Mouse (Mus musculus) midbrain, embryonic 13.5 days (tissue): Measurements from ENCODE around the gene Nf2. TPM values are rescaled to one million over a fixed set of nuclear protein-coding genes. Genes with fewer than 3 reads are reported as not detected.

Experiments used
- ATAC-seq: fragments of 200-750 bp; cut with Nextera tagmentation; 2 replicates; pipeline ENCODE4 v1.8.0; 2017; ENCODE audit warnings: mild to moderate bottlenecking, moderate TSS enrichment, moderate library complexity
- H3K27ac ChIP-seq: fragments of 300-500 bp; sonication (generic); 2 replicates; pipeline ENCODE4 v1.5.1; 2015; ENCODE audit warnings: inconsistent platforms, mild to moderate bottlenecking, moderate library complexity
- H3K27me3 ChIP-seq: fragments of 300-500 bp; sonication (generic); 2 replicates; pipeline ENCODE4 v1.6.1; 2015; ENCODE audit warnings: mild to moderate bottlenecking, inconsistent platforms
- H3K36me3 ChIP-seq: fragments of 300-500 bp; sonication (generic); 2 replicates; pipeline ENCODE4 v1.6.1; 2015; ENCODE audit warnings: mild to moderate bottlenecking, inconsistent platforms
- H3K4me1 ChIP-seq: fragments of 300-500 bp; sonication (generic); replicated peaks from 2 replicates; pipeline ENCODE4 v1.6.1; 2015; ENCODE audit warnings: inconsistent platforms
- H3K4me2 ChIP-seq: fragments of 300-500 bp; sonication (generic); replicated peaks from 2 replicates; pipeline ENCODE4 v1.6.1; 2015; ENCODE audit warnings: moderate library complexity, mild to moderate bottlenecking, inconsistent platforms
- H3K4me3 ChIP-seq: fragments of 300-500 bp; sonication (generic); replicated peaks from 2 replicates; pipeline ENCODE4 v1.5.1; 2015; ENCODE audit warnings: mild to moderate bottlenecking, inconsistent platforms
- H3K9ac ChIP-seq: fragments of 300-500 bp; sonication (generic); replicated peaks from 2 replicates; pipeline ENCODE4 v1.6.1; 2015; ENCODE audit warnings: mild to moderate bottlenecking, inconsistent platforms
- H3K9me3 ChIP-seq: fragments of 300-500 bp; sonication (generic); 2 replicates; pipeline ENCODE4 v1.6.1; 2016; ENCODE audit warnings: mild to moderate bottlenecking, inconsistent platforms
- WGBS: fragments of 180-500 bp; shearing (Covaris S2); methylation state at CpG from one replicate; pipeline ENCODE4 v1.1.7; 2015; 5-methylcytosine and 5-hydroxymethylcytosine counted together
- polyA plus RNA-seq: library from polyadenylated mRNA; unstranded; fragments of >200 nt; fragmentation: Nextera tagmentation; extraction: Ambion mirVana; gene quantifications from 2 replicates; pipeline ENCODE4 v1.2.1, GENCODE M21; 2015

Gene Nf2
- polyA plus RNA-seq, 1 experiment from 2014 or later = 61.3 TPM

- WGBS = 78% methylated on average over 11 of the region's 11 CpGs
Observed at GRCm38 (mm10) chr11:4756984-4757788, 92.2 kb downstream of the Nf2 start.

GRCm38 (mm10) chr11:4756460-4756859, 92.9 kb downstream of the Nf2 start:
- no peaks in the 10 kb centered on the region for H3K27me3 ChIP-seq
- ATAC-seq = no peak
- no peaks in the 10 kb centered on the region for H3K9me3 ChIP-seq
- no peaks in the 10 kb centered on the region for H3K36me3 ChIP-seq
- 85% methylated on average over 9 of the region's 9 CpGs for WGBS
- H3K4me1 ChIP-seq = peaks cover 27% of the 10 kb centered on the region
- H3K27ac ChIP-seq = no peak overlapping the region
- H3K9ac ChIP-seq = no peak overlapping the region
- H3K4me2 ChIP-seq = no peak overlapping the region
- H3K4me3 ChIP-seq = no peak overlapping the region

More at GRCm38 (mm10) chr11:4756984-4757788, 92.2 kb downstream of the Nf2 start:
- Histone ChIP-seq H3K9me3 (no peaks in the 10 kb centered on the region), H3K4me2 (no peak overlapping the region), H3K4me1 (peaks cover 34% of the 10 kb centered on the region), H3K4me3 (no peak overlapping the region), H3K27me3 (no peaks in the 10 kb centered on the region), H3K27ac (no peak overlapping the region), H3K36me3 (no peaks in the 10 kb centered on the region), H3K9ac (no peak overlapping the region)
- no peak for ATAC-seq

GRCm38 (mm10) chr11:4754867-4755266, 94.5 kb downstream of the Nf2 start:
- H3K27ac ChIP-seq = no peak overlapping the region
- H3K4me1 ChIP-seq = peaks cover 22% of the 10 kb centered on the region
- H3K36me3 ChIP-seq = no peaks in the 10 kb centered on the region
- H3K4me3 ChIP-seq = no peak overlapping the region
- 83% methylated on average over 11 of the region's 11 CpGs for WGBS
- H3K9ac ChIP-seq = no peak overlapping the region
- H3K9me3 ChIP-seq = no peaks in the 10 kb centered on the region
- no peak overlapping the region for H3K4me2 ChIP-seq
- peaks cover 6% of the 10 kb centered on the region for H3K27me3 ChIP-seq
- ATAC-seq = no peak

- peaks cover 22% of the 10 kb centered on the region for H3K4me1 ChIP-seq
- H3K9me3 ChIP-seq = no peaks in the 10 kb centered on the region
- H3K4me3 ChIP-seq = no peak overlapping the region
- no peak overlapping the region for H3K27ac ChIP-seq
- no peaks in the 10 kb centered on the region for H3K36me3 ChIP-seq
- peaks cover 14% of the 10 kb centered on the region for H3K27me3 ChIP-seq
- no peak for ATAC-seq
- no peak overlapping the region for H3K9ac ChIP-seq
- H3K4me2 ChIP-seq = no peak overlapping the region
- WGBS = 96% methylated on average over 3 of the region's 3 CpGs
Observed at GRCm38 (mm10) chr11:4754036-4754435, 95.3 kb downstream of the Nf2 start.

- Histone ChIP-seq H3K27ac (no peak overlapping the region), H3K27me3 (peaks cover 26% of the 10 kb centered on the region), H3K4me3 (no peak overlapping the region), H3K4me1 (peaks cover 25% of the 10 kb centered on the region), H3K4me2 (no peak overlapping the region), H3K36me3 (no peaks in the 10 kb centered on the region), H3K9ac (no peak overlapping the region), H3K9me3 (no peaks in the 10 kb centered on the region)
- WGBS = 29% methylated on average over 10 of the region's 10 CpGs
- ATAC-seq = no peak
Observed at GRCm38 (mm10) chr11:4752836-4753235, 96.5 kb downstream of the Nf2 start.

- Histone ChIP-seq H3K4me2 (no peak overlapping the region), H3K9ac (no peak overlapping the region), H3K9me3 (no peaks in the 10 kb centered on the region), H3K4me1 (peaks cover 42% of the 10 kb centered on the region), H3K27me3 (peaks cover 51% of the 10 kb centered on the region), H3K36me3 (no peaks in the 10 kb centered on the region), H3K27ac (no peak overlapping the region), H3K4me3 (no peak overlapping the region)
- WGBS = 11% methylated on average over 9 of the region's 9 CpGs
- ATAC-seq = no peak
Observed at GRCm38 (mm10) chr11:4750263-4750662, 99.1 kb downstream of the Nf2 start.

GRCm38 (mm10) chr11:4747285-4747684, 102.1 kb downstream of the Nf2 start:
- Histone ChIP-seq H3K27ac (no peak overlapping the region), H3K9me3 (no peaks in the 10 kb centered on the region), H3K4me1 (peaks cover 38% of the 10 kb centered on the region), H3K27me3 (peaks cover 79% of the 10 kb centered on the region), H3K4me3 (peak overlapping the region; percentile 63), H3K36me3 (no peaks in the 10 kb centered on the region), H3K4me2 (peak overlapping the region; percentile 99), H3K9ac (peak overlapping the region; percentile 68; the same call in 1 of the 2 replicates)
- ATAC-seq = 0 out of 2 replicates have a peak, but pooled peaks have one; percentile 4
- WGBS = under 1% methylated on average over 12 of the region's 12 CpGs

- ATAC-seq = peak; percentile 13
- WGBS = under 1% methylated on average over 40 of the region's 73 CpGs
Observed at GRCm38 (mm10) chr11:4746733-4747132, 102.6 kb downstream of the Nf2 start, which contains the start of gene Cabp7. Gene Cabp7, minus strand, starts transcription at chr11:4746778.

GRCm38 (mm10) chr11:4745969-4746368, 103.4 kb downstream of the Nf2 start:
- Histone ChIP-seq H3K9me3 (no peaks in the 10 kb centered on the region), H3K4me2 (peak overlapping the region; percentile 99), H3K4me3 (peak overlapping the region; percentile 63), H3K27ac (no peak overlapping the region), H3K36me3 (no peaks in the 10 kb centered on the region), H3K27me3 (peaks cover 80% of the 10 kb centered on the region), H3K4me1 (peaks cover 38% of the 10 kb centered on the region), H3K9ac (peak overlapping the region; percentile 68)
- WGBS = 0% methylated on average over 39 of the region's 39 CpGs
- peak; percentile 13; the same call in 1 of the 2 replicates for ATAC-seq

More at GRCm38 (mm10) chr11:4746733-4747132, 102.6 kb downstream of the Nf2 start, which contains the start of gene Cabp7:
- Histone ChIP-seq H3K36me3 (no peaks in the 10 kb centered on the region), H3K9me3 (no peaks in the 10 kb centered on the region), H3K27me3 (peaks cover 80% of the 10 kb centered on the region), H3K9ac (peak within 1 kb of the TSS; percentile 68), H3K4me3 (peak within 1 kb of the TSS; percentile 63), H3K27ac (no peak within 1 kb of the TSS), H3K4me1 (peaks cover 38% of the 10 kb centered on the region), H3K4me2 (peak within 1 kb of the TSS; percentile 99)

GRCm38 (mm10) chr11:4744691-4745090, 104.6 kb downstream of the Nf2 start:
- H3K27me3 ChIP-seq = peaks cover 72% of the 10 kb centered on the region
- H3K9ac ChIP-seq = no peak overlapping the region
- no peak overlapping the region for H3K27ac ChIP-seq
- ATAC-seq = no peak
- H3K4me2 ChIP-seq = 0 out of 2 replicates have a peak overlapping the region, but pooled peaks have one; percentile 99
- WGBS = 59% methylated on average over 6 of the region's 6 CpGs
- no peaks in the 10 kb centered on the region for H3K36me3 ChIP-seq
- H3K9me3 ChIP-seq = no peaks in the 10 kb centered on the region
- H3K4me3 ChIP-seq = no peak overlapping the region
- peaks cover 31% of the 10 kb centered on the region for H3K4me1 ChIP-seq

- 0 out of 2 replicates have a peak, but pooled peaks cover 9% of the 10 kb centered on the region for H3K36me3 ChIP-seq
- peaks cover 34% of the 10 kb centered on the region for H3K27me3 ChIP-seq
- H3K9me3 ChIP-seq = no peaks in the 10 kb centered on the region
- WGBS = 84% methylated on average over 5 of the region's 5 CpGs
- H3K27ac ChIP-seq = no peak overlapping the region
- no peak overlapping the region for H3K9ac ChIP-seq
- H3K4me2 ChIP-seq = no peak overlapping the region
- H3K4me1 ChIP-seq = peaks cover 24% of the 10 kb centered on the region
- no peak overlapping the region for H3K4me3 ChIP-seq
- ATAC-seq = no peak
Observed at GRCm38 (mm10) chr11:4740785-4741184, 108.6 kb downstream of the Nf2 start.

- Histone ChIP-seq H3K9me3 (no peaks in the 10 kb centered on the region), H3K27ac (no peak overlapping the region), H3K4me1 (peaks cover 26% of the 10 kb centered on the region), H3K27me3 (peaks cover 15% of the 10 kb centered on the region), H3K4me3 (no peak overlapping the region), H3K4me2 (no peak overlapping the region), H3K9ac (no peak overlapping the region), H3K36me3 (0 out of 2 replicates have a peak, but pooled peaks cover 9% of the 10 kb centered on the region)
- 94% methylated on average over 16 of the region's 16 CpGs for WGBS
- ATAC-seq = no peak
Observed at GRCm38 (mm10) chr11:4738719-4739118, 110.6 kb downstream of the Nf2 start.
